Mouse (Mus musculus) frontal cortex, adult (tissue): ENCODE results near the gene Glipr2.
A peak's percentile ranks its signal among the peaks of the same experiment; 100 is the strongest.

Source experiments
- ATAC-seq: cut with Nextera tagmentation; 2 replicates; pipeline ENCODE4 v1.9.2; 2017; ENCODE audit warnings: mild to moderate bottlenecking, moderate library complexity, mixed read lengths; ENCODE audit not compliant: low TSS enrichment

Gene Glipr2

DNA sequence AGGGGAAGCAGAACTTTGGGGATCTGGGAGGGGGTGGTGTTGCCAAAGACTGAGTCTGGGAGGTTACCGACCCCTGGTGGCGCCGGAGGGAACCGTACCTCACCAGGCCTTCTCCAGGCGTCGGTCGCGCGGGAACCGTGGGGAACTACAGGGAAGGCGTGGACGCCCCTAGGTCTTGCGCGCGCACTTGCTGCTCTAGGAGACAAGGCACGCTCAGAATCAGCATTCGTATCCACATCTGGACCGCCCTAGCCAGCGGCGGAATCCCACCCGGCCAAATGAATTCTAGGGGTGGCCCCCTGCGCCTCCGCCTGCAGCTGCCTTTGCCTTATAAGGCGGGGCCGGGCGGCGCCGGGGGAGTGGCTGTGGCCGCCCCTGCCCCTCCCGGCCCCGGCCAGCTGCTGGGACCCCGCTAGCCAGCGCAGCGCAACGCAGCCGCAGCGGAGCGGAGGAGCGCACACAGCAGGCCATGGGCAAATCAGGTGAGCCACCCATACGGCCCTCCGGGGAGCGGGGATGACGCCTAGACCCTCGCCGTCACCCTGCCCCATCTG, at the start of gene Glipr2:
Gene Glipr2, plus strand, starts transcription at position 110 of the 554 bp plus-strand sequence.
- ATAC-seq: peak; percentile 89

DNA sequence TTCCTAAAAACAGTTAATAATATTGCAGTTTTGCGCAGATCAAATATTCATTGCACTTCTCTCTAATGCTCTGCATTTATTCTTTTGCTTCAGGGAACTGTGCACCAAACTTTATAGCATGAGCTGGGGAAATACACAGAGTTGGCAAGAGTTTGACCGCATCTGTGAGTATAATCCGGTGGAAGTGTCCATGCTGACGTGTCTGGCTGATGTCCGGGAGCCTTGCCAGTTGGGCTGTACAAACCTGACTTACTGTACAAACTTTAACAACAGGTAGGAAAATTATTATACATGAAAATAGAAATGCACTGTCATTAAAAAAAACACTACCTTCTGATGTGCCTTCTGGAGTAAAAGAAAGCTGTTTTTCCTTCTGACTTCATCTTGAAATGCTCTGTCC, 39.0 kb upstream of the Glipr2 start:
- no peak for ATAC-seq

DNA sequence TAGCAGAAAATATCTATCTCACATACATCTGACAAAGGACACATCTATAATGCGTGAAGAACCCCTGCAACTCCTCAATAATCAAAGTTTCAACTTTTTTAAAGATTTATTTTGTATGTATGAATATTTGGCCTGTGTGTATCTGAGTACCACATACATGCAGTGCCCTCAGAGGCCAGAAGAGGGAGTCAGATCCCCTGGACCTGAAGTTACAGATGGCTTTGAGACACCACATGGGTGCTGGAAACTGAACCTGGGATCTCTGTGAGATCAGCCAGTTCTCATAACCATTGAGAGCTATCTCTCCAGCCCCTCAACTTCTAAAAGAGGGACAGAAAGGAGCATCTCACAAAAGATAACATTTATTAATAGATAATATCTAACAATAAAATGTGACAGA, 36.6 kb upstream of the Glipr2 start:
- no peak for ATAC-seq

DNA sequence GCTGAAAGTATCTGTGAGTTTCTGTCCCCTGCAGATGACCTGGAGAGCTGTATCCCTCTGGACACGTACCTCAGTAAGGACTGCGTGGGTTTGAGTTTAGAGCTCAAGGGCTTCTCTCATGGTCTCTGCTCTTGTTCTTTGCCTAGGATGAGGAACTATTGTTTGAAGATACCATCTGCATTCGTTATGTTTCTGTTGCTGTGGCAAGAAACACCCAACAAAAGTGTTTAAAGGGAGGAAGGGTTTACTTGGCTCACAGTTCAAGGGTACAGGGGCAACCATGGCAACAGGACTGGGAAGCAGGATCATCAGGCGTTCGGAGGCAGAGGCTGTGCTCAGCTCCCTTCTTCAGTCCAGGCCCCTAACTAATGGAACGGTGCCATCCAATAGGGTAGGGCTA, 32.1 kb upstream of the Glipr2 start:
- ATAC-seq: no peak

DNA sequence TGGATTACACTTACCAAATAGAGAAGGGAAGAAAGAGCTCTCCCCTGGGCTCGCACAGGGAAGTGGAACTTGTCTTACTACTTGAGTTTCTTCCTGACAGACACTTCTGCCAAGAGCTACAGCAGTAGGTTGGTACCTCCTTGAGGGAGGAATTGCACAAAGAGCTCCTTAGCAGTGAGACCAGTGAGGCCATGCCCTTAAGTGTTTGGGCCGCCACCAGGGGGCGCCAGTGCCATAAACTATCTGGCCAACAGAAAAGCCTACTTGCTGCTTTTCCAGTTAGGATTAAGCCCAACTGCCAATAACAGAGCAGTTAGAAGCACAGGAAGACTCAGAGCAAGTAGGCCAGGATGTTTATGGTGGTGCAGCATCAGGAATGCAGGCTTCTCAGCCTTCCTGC, 31.4 kb upstream of the Glipr2 start:
- peak; percentile 73; the same call in 1 of the 2 replicates for ATAC-seq

DNA sequence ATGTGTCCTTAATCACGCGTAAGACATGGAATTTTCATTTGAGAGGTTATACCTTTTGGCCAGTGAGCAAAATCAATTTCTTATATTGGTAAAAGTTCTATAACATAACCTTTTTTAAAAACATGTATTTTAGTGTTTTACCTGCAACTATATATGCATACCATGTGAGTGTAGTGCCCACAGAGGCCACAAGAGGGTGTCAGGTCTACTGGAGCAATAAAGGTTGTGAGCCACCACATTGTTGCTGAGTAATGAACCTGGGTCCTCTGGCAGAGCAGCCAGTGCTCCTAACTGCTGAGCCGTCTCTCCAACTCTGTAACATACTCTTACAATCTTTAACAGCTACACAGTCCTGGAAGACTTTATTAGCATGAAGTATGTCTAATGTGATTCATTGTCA, 29.4 kb upstream of the Glipr2 start:
- no peak for ATAC-seq

DNA sequence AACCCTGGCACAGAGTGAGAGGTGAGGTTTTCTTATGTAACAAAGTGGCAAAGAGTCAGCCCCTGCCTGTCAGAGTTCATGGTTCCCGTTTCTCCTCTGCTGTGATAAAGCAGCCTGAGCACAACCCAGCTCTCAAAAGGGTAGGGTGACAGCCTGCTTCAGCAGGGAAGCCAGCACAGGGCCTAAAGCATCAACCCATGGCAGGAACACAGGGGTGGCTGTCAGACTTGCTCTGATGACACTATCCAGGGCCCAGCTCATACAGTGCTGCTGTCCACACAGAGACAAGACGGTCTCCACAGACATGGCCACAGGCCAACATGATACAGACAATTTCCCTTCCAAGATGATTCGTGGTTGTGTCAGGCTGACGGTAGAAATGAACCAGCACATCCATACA, 25.3 kb upstream of the Glipr2 start:
- ATAC-seq: no peak

DNA sequence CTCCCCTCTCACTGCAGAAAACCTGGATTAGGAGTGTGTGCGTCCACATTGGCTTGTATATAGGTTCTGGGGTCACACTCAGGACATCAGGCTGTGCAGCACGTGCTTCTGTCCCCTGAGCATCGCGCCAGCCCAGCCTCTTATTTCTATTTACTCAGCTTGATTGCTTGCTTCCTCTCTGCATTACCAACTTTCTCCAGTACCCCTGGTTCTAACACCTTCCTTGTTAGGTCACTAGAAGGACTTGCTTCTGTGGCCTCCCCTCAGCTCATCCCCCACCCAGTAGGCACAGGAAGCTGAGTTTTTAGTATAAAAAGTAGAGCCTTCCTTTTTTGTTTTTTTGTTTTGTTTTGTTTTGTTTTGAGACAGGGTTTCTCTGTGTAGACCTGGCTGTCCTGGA, 21.0 kb upstream of the Glipr2 start:
- no peak for ATAC-seq

DNA sequence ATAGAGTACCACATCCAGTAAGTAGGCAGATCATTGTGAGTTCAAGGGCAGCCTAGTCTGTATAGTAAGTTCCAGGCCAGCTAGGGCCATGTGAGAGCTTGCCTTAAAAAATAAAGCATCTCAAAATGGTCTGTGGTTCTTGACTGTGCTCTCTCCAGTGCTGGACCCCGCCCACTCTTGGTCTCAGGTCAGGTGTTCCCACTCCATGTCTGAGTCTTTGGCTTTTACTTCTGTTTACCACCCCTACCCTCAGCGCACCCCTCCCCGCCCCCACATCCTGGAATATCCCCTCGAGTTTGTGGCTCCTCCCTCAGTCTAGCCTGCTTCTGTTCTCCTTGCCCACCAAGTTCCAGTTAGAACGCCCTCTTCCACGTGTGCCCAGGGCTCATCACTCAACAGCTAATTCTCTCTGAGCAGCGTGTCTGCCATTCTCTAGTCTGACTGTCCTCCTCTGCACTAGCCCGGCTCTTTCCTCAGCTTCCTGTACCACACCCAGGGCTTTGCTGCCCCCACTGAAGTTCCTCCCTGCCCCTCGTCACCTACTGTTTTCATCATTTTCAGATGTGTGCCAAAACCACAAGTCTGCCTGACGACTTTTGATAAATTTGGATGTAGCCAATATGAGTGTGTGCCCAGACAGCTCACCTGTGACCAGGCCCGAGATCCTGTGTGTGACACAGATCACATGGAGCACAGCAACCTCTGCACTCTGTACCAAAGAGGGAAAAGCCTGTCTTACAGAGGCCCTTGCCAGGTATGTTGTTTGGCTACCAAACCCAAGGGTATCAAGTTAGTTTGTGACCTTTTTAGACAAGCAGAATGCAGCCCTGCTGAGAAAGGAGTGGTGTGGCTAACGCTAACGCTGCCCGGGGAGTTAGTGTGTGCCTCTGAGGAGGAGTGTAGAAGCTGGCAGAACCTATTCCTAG, 20.2 kb upstream of the Glipr2 start:
- no peak for ATAC-seq

DNA sequence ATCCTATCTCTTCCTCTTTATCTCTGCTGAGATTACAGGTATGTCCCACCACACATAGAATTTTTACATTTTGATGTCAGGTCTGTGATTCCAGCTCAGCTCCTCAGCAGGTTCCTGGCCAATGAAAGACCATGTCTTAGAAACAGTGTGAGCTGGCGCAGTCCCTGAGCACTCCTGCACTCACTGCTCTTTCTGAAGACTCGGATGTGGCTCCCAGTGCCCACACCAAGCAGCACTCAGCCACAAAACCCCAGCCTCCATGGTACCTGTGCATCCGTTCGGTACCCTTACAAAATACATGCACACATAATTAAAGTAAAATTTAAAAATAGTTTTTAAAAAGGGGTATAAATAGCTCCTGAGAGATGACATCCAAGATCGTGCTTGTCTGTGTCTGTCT, 15.9 kb upstream of the Glipr2 start:
- no peak for ATAC-seq

DNA sequence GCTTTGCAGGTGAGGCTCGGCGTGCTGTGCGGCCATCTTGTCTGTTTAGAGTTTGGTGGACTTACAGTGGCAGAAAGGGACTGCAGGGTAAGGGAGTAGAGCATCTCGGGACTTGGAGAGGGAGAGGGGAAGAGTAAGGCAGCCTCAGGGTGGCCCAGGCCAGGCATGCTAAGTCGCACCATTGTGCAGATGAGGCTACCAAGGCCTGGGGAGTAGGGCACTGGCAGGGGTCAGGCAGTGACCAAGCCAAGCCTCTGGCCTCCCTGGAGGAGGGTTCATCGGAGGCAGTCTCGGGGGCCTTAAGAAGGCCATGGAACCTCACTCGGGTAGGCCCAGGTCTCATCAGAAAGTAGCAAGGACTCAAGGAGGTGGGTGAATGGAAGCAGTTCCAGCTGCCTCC, 14.8 kb upstream of the Glipr2 start:
- ATAC-seq: no peak

DNA sequence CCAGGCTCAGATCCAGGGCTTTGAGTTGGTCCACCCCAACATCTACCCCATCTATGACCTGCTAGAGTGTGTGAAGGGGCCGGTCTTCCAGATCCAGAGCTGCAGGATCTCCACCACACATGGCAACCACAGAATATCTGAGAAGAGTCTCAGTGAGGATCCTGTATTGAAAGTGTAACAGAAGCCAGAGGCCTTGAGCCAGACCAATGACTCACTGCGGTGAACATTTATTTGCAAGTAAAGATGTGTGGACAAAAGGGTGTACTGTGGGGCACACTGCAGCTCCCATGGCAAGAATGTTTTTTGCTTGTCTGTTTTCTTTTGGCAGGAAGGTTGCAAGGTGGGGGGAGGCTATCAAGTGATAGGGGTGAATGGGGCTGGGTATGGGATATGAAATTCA, 9.6 kb upstream of the Glipr2 start:
- no peak for ATAC-seq

DNA sequence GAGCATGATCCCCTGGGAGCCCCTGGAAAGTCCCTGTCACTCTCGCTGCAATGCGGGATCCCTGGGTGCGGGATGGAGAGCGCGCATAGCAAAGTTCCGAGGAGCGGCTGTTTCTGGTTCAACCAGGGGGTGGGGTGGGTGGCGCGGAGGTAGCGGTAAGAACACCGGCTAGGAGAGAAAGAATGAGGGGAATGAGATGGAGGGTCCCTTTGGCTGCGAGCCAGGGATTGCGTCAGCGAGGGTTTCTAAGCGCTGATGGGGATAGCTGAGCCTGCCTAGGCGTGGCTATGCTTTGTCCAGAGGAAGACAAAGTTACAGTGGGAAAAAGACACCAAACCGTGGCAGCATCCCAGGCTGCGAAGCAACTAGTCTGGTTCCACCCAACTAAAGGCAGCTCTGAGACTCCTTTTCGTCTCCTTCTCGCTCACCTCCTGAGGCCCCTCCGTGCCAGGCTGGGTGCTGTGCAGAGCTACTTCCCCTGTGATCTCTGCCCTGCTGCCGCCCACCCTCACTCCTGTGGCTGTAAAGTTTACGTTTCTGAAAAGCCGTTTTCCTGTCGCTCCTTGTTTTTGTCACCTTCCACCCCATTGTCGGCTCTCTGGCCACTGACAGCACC, 753 bp downstream of the Glipr2 start:
- ATAC-seq: peak; percentile 34; the same call in 1 of the 2 replicates

DNA sequence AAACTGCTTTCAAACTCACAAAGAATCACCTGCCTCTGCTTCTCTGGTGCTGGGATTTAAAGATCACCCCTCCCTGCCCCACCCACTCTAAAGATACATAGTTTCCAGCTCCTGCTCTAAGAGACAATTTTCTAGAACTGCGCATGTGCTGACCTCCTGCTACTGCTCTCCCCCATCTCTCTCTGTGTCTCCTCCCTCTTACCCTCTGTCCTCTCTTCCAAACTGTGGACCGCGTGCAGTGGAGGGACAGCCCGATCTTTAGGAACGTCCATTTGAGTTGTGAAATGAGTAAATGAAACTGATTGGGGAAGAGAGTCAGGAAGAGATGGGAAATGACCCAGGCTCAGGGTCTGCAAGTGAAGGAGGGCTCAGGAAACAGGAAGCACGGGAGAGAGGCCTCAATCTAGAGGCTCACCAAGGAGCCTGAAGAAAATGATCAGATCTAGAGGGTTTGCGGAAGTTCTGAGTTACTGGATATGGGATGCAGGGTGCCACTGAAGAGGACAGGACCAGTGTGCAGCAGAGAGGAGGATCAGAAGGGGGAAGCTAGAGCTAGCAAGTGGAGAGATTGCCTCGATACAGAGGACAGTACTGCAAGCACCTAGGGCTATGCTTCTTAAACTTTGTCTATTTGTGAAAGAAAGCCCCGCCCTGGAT, 2.5 kb downstream of the Glipr2 start:
- ATAC-seq: no peak

DNA sequence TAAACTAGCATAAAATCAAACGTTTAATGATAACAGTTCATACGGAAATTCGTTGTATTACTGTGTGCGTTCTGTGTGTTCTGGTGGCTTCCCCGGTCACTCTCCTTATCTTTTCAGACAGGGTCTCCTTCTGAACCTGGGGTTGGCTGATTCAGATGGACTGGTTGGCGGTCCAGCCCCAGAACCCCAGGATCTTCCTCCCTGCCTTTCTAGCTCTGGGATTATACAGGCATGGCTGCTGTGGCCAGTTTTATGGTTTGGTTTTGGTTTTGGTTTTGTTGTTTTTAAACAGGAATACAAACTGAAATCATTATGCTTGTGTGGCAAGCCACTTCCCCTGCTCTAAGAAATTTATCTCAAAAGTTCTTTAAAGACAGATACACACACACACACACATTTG, 3.0 kb downstream of the Glipr2 start:
- ATAC-seq: no peak

DNA sequence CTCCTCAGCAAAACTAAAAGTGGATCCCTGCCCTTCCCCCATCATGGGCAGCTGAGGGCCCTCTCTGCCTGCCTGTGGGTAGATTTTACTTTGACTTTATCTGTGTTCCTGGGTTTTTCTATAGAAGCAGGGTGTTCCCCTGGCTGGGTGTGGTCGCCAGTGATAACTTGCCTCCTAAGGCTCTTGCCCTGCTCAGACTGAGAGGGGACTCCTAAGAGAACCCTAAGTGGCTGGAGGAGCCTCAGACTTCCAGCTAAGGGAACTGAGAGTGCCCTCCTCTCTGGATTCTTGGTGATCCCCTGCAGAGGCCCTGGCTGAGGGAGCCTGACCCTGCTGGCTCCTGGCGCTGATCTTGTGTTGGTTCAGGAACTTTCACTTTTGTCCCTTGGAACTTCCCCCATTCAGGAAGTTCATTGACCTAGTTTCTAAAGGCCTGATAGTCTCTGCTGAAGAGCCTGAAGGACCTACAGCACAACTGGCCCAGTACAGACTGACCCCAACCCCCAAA, 7.2 kb downstream of the Glipr2 start:
- ATAC-seq: no peak

DNA sequence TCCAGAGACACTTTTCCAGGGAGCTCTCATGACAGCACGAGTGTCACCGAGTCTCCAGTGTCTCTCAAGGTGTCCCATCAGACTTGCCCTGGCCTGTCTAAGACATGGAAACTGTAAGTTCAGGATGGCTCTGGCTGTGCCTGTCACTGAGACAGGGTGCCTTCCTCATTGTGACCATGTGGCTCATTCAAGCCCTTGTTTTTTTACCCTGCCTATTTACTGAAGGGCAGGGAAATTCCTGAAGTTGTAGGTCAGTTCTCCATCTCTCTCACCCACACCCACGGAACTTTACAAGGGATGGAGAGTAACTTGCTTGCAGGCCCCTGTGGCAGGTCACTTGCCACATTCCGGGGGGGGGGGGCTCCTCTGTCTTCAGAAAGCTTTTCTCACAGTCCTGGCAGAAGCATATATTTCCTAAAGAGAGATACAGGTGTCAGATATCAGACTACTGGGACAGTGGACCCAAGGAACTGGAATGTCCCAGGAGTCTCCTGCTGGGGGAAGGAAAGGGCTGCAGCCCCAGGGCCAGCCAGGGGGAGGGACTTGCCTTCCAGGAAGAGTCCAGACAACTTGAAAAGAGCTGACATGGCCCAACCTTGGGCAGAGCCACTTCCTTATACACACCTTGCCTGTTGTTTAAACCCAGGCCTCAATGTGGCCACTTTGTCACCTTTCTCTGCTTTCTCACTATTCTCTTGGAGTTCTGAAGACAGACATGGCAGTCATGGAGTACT, 7.9 kb downstream of the Glipr2 start:
- no peak for ATAC-seq

DNA sequence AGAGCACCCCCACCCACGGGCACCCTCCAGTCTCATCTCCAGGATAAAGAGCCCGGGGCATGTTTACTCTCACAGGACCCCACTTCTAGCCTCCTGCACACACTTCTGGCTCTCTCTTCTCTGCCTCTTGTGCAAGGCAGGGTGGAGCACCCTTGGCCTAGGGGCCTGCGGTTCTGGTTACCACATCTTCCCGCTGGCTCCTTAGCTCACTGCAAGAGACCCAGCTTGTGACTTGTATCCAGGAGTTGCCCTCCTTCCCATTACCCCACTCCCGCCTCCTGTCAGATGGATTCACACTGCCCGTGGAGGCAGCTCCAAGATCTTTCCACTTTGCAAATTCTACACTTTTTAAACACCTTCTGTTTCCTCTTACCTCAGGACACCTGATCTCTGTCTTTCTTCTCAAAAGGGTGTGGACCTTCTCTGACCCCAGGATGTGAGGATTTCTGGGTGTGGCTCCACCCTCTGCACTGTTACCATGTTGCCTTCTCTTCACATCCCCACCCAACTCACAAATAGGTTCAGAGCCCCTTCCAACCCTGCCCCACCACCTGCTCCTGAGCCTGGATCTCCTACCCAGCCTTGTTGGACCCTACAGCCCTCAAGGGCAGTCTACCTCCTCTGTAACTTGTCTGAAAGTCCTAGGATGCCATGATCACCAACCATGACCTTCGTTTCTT, 8.8 kb downstream of the Glipr2 start:
- no peak for ATAC-seq

DNA sequence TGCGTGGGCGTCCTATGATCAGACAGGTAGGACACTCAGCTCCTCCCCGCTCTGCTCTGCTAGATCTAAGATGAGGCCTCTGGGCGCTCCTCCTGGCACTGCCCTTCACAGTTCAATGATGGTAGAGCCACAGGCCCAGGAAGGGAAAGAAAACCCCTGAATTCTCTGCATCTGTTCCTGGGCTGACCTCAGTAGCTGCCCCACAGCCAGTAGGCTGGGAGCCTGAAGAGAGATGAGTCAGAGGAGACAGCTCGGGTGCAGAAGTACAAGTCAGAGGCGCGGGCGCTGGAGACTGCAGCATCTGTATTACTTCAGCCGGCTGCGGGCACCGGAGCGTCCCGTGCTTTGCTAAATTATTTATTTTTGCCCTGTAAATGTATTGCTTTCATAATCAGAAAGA, 11.4 kb downstream of the Glipr2 start:
- ATAC-seq: no peak

DNA sequence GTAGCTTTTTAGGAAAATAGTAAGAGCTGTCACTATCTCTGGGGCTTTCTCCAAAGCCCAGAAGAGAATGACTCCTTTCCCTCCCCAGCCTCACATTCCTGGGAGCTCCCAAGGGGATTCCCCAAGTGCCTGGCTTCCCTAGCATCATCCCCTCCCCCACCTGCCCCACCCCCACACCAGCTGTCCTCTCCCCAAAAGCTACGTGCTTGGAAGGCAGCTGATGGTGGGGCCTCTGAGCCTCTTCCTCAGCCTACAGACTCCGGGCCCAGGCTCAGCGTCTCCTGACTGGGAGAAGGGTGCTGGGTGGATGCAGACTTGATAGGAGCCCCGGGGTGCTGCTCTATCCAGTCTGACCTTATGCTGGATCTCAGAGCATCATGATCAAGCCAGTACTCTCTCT, 12.2 kb downstream of the Glipr2 start:
- ATAC-seq: peak; percentile 50; the same call in 1 of the 2 replicates
